Mouse (Mus musculus): ENCODE data around the gene Ric8a. TPM values are rescaled to one million over a fixed set of nuclear protein-coding genes. Genes with fewer than 3 reads are reported as not detected.

The Ric8a gene
- polyA plus RNA-seq, 1 experiment from 2014 or later: 74.8 TPM

DNA sequence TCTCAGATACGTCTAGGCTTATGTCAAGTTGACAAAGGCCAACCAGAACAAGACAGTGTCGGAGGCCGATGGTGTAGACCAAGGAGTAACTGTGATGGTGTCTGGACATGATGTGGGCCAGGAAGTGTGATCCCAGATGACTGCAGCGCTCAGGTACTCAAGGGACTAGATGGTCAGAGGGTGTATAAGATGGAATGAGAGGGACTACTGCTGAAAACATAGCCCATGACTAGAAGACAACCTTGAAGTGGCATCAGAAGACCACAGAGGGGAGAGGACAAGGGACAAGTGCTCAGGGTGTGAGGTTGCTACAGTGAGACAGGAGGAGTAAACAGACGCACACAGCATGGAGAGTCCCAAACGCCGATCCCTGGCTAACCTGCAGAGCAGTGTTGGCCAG, 13.0 kb upstream of the Ric8a start:
- no peak for ATAC-seq (ENCODE audit: low FRiP score)
- H3K27me3 ChIP-seq (ENCODE audit: control insufficient read depth, insufficient read depth, low read length): no peaks in the 10 kb centered on the region; the same call in 1 of the 2 replicates

GRCm38 (mm10) chr7:140844905-140845665, 11.7 kb upstream of the Ric8a start, which contains the start of gene Scgb1c1:
Gene Scgb1c1, plus strand, starts transcription at chr7:140845547.
- no peaks in the 10 kb centered on the region; the same call in 1 of the 2 replicates for H3K27me3 ChIP-seq (ENCODE audit: control insufficient read depth, insufficient read depth, low read length)
- no peaks in the 10 kb centered on the region for H3K4me1 ChIP-seq (replicated peaks; ENCODE audit: control insufficient read depth, insufficient read depth, low read length)

More for the DNA sequence above, 13.0 kb upstream of the Ric8a start:
- Histone ChIP-seq H3K9ac (ENCODE audit: low read depth, low read length) (no peak overlapping the region), H3K27ac (ENCODE audit: low read depth, low read length) (no peak overlapping the region), H3K36me3 (ENCODE audit: control insufficient read depth, insufficient read depth, low read length) (no peaks in the 10 kb centered on the region), H3K4me3 (ENCODE audit: low read depth, low read length) (no peak overlapping the region), H3K4me1 (replicated peaks; ENCODE audit: control insufficient read depth, insufficient read depth, low read length) (no peaks in the 10 kb centered on the region), H3K9me3 (ENCODE audit: control insufficient read depth, low read length) (no peaks in the 10 kb centered on the region), H3K4me2 (replicated peaks; ENCODE audit: low read depth, low read length) (no peak overlapping the region)
- no peak for DNase-seq (ENCODE audit: low spot score)
- WGBS: 70% methylated on average over 7 of the region's 7 CpGs

GRCm38 (mm10) chr7:140845683-140846082, 11.1 kb upstream of the Ric8a start:
- Histone ChIP-seq H3K27me3 (ENCODE audit: control insufficient read depth, insufficient read depth, low read length) (no peaks in the 10 kb centered on the region; the same call in 1 of the 2 replicates), H3K4me3 (ENCODE audit: low read depth, low read length) (no peak overlapping the region), H3K9ac (ENCODE audit: low read depth, low read length) (no peak overlapping the region), H3K27ac (ENCODE audit: low read depth, low read length) (no peak overlapping the region), H3K36me3 (ENCODE audit: control insufficient read depth, insufficient read depth, low read length) (no peaks in the 10 kb centered on the region), H3K4me2 (replicated peaks; ENCODE audit: low read depth, low read length) (no peak overlapping the region), H3K9me3 (ENCODE audit: control insufficient read depth, low read length) (no peaks in the 10 kb centered on the region), H3K4me1 (replicated peaks; ENCODE audit: control insufficient read depth, insufficient read depth, low read length) (no peaks in the 10 kb centered on the region)
- WGBS: 67% methylated on average over 4 of the region's 4 CpGs
- ATAC-seq (ENCODE audit: low FRiP score) (no peak), DNase-seq (ENCODE audit: low spot score) (no peak)

More at GRCm38 (mm10) chr7:140844905-140845665, 11.7 kb upstream of the Ric8a start, which contains the start of gene Scgb1c1:
- Histone ChIP-seq H3K4me3 (ENCODE audit: low read depth, low read length) (no peak within 1 kb of the TSS), H3K36me3 (ENCODE audit: control insufficient read depth, insufficient read depth, low read length) (no peaks in the 10 kb centered on the region), H3K4me2 (replicated peaks; ENCODE audit: low read depth, low read length) (no peak within 1 kb of the TSS), H3K9ac (ENCODE audit: low read depth, low read length) (no peak within 1 kb of the TSS), H3K27ac (ENCODE audit: low read depth, low read length) (no peak within 1 kb of the TSS), H3K9me3 (ENCODE audit: control insufficient read depth, low read length) (no peaks in the 10 kb centered on the region)
- WGBS: 34% methylated on average over 14 of the region's 14 CpGs
- ATAC-seq (ENCODE audit: low FRiP score) (peak; percentile 77), DNase-seq (ENCODE audit: low spot score) (peak; percentile 92)

DNA sequence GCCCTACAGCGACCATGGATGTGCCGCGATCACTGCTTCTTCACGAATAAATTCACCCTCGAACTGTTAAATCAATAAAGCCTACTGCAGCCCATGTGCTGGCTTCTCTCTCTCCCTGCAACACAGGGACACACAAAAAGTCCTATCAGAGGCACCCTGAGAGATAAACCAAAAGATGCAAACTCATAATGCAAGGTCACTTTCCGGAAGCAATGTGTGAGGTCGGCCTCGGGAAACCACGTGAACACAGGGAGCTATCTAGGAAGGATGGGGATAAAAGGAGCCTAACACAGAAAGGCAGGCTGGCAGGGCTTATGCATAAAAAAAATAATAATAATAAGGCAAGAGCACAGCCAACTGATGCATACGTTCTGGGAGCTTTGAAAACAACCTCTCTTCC, 10.1 kb upstream of the Ric8a start:
- no peaks in the 10 kb centered on the region; the same call in 1 of the 2 replicates for H3K27me3 ChIP-seq (ENCODE audit: control insufficient read depth, insufficient read depth, low read length)
- ATAC-seq (ENCODE audit: low FRiP score) (no peak), DNase-seq (ENCODE audit: low spot score) (no peak)
- H3K4me3 ChIP-seq (ENCODE audit: low read depth, low read length): no peak overlapping the region
- no peaks in the 10 kb centered on the region for H3K9me3 ChIP-seq (ENCODE audit: control insufficient read depth, low read length)
- no peak overlapping the region for H3K4me2 ChIP-seq (replicated peaks; ENCODE audit: low read depth, low read length)
- H3K4me1 ChIP-seq (replicated peaks; ENCODE audit: control insufficient read depth, insufficient read depth, low read length): no peaks in the 10 kb centered on the region
- no peak overlapping the region for H3K9ac ChIP-seq (ENCODE audit: low read depth, low read length)
- 88% methylated on average over 10 of the region's 10 CpGs for WGBS
- H3K27ac ChIP-seq (ENCODE audit: low read depth, low read length): no peak overlapping the region
- H3K36me3 ChIP-seq (ENCODE audit: control insufficient read depth, insufficient read depth, low read length): no peaks in the 10 kb centered on the region

GRCm38 (mm10) chr7:140847755-140848580, 8.8 kb upstream of the Ric8a start, which contains the start of gene Odf3:
Gene Odf3, plus strand, starts transcription at chr7:140847805.
- ATAC-seq (ENCODE audit: low FRiP score) (no peak), DNase-seq (ENCODE audit: low spot score) (no peak)
- no peaks in the 10 kb centered on the region; the same call in 1 of the 2 replicates for H3K27me3 ChIP-seq (ENCODE audit: control insufficient read depth, insufficient read depth, low read length)
- WGBS: 83% methylated on average over 11 of the region's 11 CpGs
- H3K4me2 ChIP-seq (replicated peaks; ENCODE audit: low read depth, low read length): no peak within 1 kb of the TSS
- no peak within 1 kb of the TSS for H3K27ac ChIP-seq (ENCODE audit: low read depth, low read length)
- no peaks in the 10 kb centered on the region for H3K36me3 ChIP-seq (ENCODE audit: control insufficient read depth, insufficient read depth, low read length)
- H3K4me1 ChIP-seq (replicated peaks; ENCODE audit: control insufficient read depth, insufficient read depth, low read length): no peaks in the 10 kb centered on the region
- no peaks in the 10 kb centered on the region for H3K9me3 ChIP-seq (ENCODE audit: control insufficient read depth, low read length)
- no peak within 1 kb of the TSS for H3K4me3 ChIP-seq (ENCODE audit: low read depth, low read length)
- H3K9ac ChIP-seq (ENCODE audit: low read depth, low read length): no peak within 1 kb of the TSS

DNA sequence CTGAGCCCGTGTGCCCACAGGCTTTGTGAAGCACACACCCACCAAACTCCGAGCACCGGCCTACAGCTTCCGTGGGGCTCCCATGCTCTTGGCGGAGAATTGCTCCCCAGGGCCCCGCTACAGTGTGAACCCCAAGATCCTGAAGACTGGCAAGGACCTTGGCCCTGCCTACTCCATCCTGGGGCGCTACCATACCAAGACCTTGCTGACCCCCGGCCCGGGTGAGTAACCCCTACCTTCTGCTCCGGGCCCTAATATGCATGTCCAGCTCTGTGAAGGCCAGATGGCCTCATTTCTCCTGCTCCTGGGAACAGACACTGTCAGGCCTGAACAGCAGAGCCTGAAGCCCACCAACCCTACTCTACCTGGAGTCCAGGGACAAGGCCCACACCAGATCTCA, 8.2 kb upstream of the Ric8a start:
- no peak for ATAC-seq (ENCODE audit: low FRiP score)
- Histone ChIP-seq H3K27me3 (ENCODE audit: control insufficient read depth, insufficient read depth, low read length) (no peaks in the 10 kb centered on the region), H3K9me3 (ENCODE audit: control insufficient read depth, low read length) (no peaks in the 10 kb centered on the region), H3K4me3 (ENCODE audit: low read depth, low read length) (no peak overlapping the region), H3K4me1 (replicated peaks; ENCODE audit: control insufficient read depth, insufficient read depth, low read length) (no peaks in the 10 kb centered on the region), H3K9ac (ENCODE audit: low read depth, low read length) (no peak overlapping the region), H3K36me3 (ENCODE audit: control insufficient read depth, insufficient read depth, low read length) (no peaks in the 10 kb centered on the region), H3K4me2 (replicated peaks; ENCODE audit: low read depth, low read length) (no peak overlapping the region), H3K27ac (ENCODE audit: low read depth, low read length) (no peak overlapping the region)
- no peak for DNase-seq (ENCODE audit: low spot score)
- 90% methylated on average over 10 of the region's 10 CpGs for WGBS

GRCm38 (mm10) chr7:140851916-140852315, 4.8 kb upstream of the Ric8a start:
- ATAC-seq (ENCODE audit: low FRiP score) (no peak), DNase-seq (ENCODE audit: low spot score) (no peak)
- Histone ChIP-seq H3K4me2 (replicated peaks; ENCODE audit: low read depth, low read length) (no peak overlapping the region), H3K9ac (ENCODE audit: low read depth, low read length) (no peak overlapping the region), H3K27ac (ENCODE audit: low read depth, low read length) (no peak overlapping the region), H3K36me3 (ENCODE audit: control insufficient read depth, insufficient read depth, low read length) (no peaks in the 10 kb centered on the region), H3K4me1 (replicated peaks; ENCODE audit: control insufficient read depth, insufficient read depth, low read length) (peaks cover 3% of the 10 kb centered on the region; the same call in 1 of the 2 replicates), H3K9me3 (ENCODE audit: control insufficient read depth, low read length) (no peaks in the 10 kb centered on the region), H3K4me3 (ENCODE audit: low read depth, low read length) (no peak overlapping the region), H3K27me3 (ENCODE audit: control insufficient read depth, insufficient read depth, low read length) (no peaks in the 10 kb centered on the region)
- WGBS: 95% methylated on average over 4 of the region's 4 CpGs

- WGBS: 91% methylated on average over 9 of the region's 9 CpGs
- DNase-seq (ENCODE audit: low spot score): no peak
- no peaks in the 10 kb centered on the region for H3K27me3 ChIP-seq (ENCODE audit: control insufficient read depth, insufficient read depth, low read length)
Observed at GRCm38 (mm10) chr7:140853386-140853785, 3.4 kb upstream of the Ric8a start.

More at GRCm38 (mm10) chr7:140853386-140853785, 3.4 kb upstream of the Ric8a start:
- Histone ChIP-seq H3K4me1 (replicated peaks; ENCODE audit: control insufficient read depth, insufficient read depth, low read length) (peaks cover 8% of the 10 kb centered on the region), H3K4me3 (ENCODE audit: low read depth, low read length) (no peak overlapping the region), H3K9me3 (ENCODE audit: control insufficient read depth, low read length) (no peaks in the 10 kb centered on the region), H3K27ac (ENCODE audit: low read depth, low read length) (no peak overlapping the region), H3K9ac (ENCODE audit: low read depth, low read length) (no peak overlapping the region), H3K4me2 (replicated peaks; ENCODE audit: low read depth, low read length) (no peak overlapping the region), H3K36me3 (ENCODE audit: control insufficient read depth, insufficient read depth, low read length) (no peaks in the 10 kb centered on the region)
- no peak for ATAC-seq (ENCODE audit: low FRiP score)

Measured in hindbrain, embryonic 11.5 days (tissue).